Mouse (Mus musculus): Measurements from ENCODE around the gene Taok3.
A peak's percentile ranks its signal among the peaks of the same experiment; 100 is the strongest.

Taok3 gene

DNA sequence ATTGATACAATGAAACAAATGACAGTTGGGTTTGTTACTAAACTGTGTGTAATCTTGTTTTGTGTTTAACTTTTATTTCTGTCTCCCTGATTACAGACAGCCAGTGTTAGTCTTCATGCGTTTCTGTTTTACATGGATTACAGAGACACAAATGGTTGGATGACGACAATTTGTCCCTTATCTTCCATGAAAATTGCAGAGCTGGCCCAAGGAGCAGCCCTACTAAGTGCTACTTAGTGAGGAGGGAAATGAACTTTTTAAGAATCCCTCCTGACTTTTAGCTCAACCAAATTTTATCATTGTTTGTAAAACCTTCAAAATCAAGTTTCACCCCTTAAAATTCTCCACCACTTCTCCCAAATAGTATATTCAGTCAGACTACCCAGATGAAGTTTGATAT lies 1.7 kb upstream of the Taok3 start:
- DNase-seq: no peak

- peak; percentile 86 for DNase-seq
Observed at GRCm38 (mm10) chr5:117118850-117119249, 1.1 kb upstream of the Taok3 start.

GRCm38 (mm10) chr5:117120489-117121466 lies 849 bp downstream of the Taok3 start:
- DNase-seq: peak; percentile 36

- DNase-seq: peak; percentile 39
Observed at GRCm38 (mm10) chr5:117121657-117122056, 1.7 kb downstream of the Taok3 start.

GRCm38 (mm10) chr5:117123102-117123501 lies 3.2 kb downstream of the Taok3 start:
- DNase-seq: no peak

DNA sequence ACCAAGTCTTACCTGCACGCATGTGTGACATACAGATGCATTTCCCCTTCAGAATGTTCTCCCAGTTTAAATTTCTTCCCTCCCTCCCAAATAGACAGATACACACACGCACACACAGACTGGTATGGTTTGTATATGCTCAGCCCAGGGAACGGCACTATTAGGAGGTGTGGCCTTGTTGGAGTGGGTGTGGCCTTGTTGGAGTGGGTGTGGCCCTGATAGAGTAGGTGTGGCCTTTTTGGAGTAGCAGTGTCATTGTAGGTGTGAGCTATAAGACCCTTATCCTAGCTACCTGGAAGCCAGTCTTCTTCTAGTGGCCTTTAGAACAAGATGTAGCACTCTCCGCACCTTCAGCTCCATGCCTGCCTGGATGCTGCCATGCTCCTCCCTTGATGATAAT lies 3.9 kb downstream of the Taok3 start:
- no peak for DNase-seq

DNA sequence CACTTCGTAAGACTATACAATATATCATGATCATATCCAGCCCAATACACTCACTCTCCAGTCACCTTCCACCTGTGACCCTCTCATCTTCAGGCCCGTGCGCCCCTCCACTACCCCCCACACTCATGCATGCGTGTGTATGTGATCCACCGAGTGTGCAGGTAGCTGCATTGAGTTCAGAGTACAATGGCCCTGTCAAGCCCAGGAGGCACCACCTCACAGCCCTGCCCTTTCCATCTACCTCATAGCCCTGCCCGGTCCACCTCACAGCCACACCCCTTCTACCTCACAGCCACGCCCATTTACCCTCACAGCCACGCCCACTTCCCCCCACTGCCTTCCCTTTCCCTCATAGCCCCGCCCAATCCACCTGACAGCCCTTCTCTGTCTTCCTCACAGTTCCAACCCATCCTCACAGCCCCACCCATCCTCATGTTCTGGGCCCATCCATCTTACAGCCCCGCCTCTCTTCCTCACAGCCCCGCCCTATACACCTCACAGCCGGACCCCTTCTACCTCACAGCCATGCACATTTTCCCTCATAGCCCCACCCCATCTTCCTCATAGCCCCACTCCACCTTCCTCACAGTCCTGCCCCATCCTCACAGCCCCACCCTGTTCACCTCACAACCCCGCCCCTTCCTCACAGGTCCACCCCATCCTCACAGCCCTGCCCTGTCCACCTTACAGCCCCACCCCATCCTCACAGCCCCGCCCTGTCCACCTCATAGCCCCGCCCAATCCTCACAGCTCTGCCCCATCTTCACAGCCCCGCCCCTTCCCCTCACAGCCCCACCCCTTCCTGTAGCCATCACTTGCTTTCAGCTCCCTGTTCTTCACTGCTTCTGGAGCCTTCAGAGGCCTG lies 5.8 kb downstream of the Taok3 start:
- no peak for DNase-seq

GRCm38 (mm10) chr5:117127051-117127450 lies 7.1 kb downstream of the Taok3 start:
- no peak for DNase-seq

DNA sequence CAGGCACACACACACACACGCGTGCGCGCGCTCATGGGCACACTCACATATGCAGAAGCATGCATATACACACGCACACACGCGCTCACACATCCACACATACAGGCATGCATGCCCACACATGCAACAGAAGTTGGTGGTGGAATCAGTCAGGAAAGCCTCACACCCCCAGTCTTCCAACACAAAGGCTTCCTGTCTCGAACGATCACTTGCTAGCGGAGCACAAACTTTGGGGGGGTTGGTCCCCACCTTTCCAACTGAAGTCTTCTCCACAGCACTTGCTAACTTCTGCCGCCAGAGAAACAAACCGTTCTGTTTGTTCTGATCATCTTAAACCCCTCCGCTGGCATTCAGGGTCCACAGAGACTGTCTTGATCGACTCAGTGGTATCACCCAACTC lies 10.8 kb downstream of the Taok3 start:
- DNase-seq: no peak

GRCm38 (mm10) chr5:117133446-117134065 lies 13.6 kb downstream of the Taok3 start:
- DNase-seq: no peak

GRCm38 (mm10) chr5:117134066-117134888 lies 14.3 kb downstream of the Taok3 start:
- DNase-seq: no peak

GRCm38 (mm10) chr5:117134889-117135456 lies 15.0 kb downstream of the Taok3 start:
- DNase-seq: no peak

- DNase-seq: peak; percentile 40
Observed at GRCm38 (mm10) chr5:117135869-117136268, 15.9 kb downstream of the Taok3 start.

DNA sequence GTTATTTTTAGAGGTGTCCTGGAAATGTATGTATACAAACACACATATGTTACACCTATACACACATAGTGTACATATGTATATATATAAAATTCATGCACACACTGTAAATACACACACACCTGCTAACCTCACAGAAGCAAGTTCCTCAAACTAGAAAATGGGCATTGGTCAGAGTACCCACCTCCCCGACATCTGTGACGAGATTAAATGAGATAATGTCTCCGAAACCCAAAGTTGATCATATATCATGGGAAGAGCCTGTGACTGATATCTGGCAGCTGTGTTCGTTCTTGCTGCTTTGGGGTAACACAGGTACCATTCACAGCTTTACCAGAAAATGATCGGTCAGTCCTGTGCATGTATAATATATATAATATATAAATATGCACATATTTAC lies 16.6 kb downstream of the Taok3 start:
- DNase-seq: no peak

DNA sequence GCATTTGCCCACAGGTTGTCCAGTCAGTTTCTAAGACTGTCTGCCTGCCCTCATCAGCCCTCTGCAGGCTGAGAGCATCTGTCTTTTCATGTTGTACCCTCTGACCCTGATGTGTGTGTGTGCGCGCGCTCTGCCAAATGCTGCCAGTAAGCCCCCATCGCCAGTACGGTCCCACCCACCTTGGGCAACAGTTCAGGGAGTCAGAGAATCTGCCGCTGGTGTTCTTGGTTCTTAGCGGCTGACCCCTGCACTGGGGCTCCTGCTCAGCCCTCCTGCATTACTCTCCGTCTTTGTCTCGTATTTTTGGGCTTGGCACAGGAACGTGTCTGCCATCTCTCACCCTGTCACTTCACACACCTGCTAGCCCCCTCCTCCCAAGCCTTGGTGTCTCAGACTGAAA lies 17.1 kb downstream of the Taok3 start:
- no peak for DNase-seq

DNA sequence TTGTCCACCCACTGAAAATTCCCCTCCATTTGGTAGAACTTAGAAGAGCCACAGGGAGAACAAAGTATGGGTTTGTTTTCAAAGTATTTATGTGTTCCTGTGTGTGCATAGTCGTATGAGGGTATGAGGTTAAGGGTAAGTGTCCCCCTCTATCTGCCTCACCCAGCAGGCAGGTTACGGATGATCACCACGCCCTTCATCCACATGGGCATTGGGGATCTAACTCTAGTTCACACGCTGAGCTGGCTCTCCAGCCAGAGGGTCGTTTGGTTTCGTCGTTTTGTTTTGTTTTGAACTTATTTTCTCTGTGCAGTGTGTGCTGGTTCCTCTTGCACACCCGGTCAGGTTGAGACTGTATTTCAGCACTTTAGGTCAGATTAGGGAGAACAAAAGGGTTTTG lies 17.7 kb downstream of the Taok3 start:
- no peak for DNase-seq

DNA sequence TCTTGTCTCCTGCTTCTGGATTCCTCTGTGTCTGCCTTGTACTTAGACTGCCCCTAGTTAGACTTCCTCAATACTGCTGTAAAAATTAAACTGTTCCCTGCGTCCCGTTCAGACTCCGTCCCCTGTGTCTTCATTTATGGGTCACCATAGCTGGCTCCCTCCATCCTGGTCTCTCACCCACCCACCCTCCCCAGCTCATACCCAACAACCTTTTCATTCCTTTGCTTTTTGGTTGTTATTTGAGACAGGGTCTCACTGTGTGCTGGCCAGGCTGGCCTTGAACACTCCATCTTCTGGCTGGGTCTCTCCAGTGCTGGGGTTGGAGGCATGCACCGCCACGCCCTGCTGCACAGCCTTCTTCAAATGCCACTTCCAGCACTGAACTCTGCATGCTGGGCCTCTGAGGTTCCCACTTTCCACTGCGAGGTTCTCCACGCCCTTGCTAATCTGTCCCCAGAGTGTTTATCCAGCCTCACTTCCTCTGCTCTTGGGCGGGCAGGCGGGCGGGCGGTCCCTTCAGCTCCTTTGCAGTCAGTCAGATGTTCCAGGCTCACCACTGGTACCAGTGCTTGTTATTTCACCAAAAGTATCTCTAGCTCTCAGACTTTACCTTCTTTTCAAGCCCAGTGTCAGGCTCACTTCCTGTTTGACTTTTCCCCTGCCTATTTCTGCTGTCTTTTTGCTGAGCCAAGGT lies 18.5 kb downstream of the Taok3 start:
- DNase-seq: no peak

DNA sequence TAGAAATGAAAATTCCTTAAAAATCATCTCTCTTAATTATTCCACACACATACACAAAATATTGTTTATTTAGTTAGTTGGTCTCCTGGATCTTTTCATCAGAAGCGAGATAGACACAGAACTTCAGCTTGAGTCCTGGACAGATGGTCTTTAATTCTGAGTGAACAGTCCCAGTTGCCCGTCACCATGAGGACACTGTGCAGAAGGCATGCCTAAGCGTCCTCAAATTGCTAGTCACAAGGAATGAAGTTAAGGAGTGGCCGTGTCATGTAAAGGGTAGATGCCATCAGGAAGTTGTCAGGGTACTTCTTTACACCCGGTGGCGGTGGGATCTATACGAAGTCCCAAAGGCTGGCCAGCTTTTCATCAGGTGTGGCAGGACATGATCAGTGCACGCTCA lies 19.9 kb downstream of the Taok3 start:
- no peak for DNase-seq

GRCm38 (mm10) chr5:117140374-117140773 lies 20.4 kb downstream of the Taok3 start:
- no peak for DNase-seq

DNA sequence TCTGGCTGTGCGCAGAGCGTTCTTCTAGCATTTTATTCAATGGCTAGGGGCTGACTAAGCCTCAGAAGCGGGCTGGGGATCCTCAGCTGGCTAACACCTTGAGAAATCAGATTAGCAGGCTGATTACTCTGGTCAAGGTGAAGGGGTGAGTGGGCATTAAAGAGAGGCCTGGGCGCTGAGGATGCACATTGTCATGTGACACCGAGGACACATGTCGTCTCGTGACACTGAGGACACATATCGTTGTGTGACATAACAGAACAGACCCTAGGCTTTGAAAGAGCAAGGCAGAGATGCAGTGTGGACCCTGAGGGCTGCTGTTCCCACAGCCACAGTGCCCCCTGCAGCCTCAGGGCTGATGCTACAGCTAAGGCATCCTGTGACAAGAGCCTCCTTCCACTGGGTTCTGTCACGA lies 23.8 kb downstream of the Taok3 start:
- DNase-seq: no peak

DNA sequence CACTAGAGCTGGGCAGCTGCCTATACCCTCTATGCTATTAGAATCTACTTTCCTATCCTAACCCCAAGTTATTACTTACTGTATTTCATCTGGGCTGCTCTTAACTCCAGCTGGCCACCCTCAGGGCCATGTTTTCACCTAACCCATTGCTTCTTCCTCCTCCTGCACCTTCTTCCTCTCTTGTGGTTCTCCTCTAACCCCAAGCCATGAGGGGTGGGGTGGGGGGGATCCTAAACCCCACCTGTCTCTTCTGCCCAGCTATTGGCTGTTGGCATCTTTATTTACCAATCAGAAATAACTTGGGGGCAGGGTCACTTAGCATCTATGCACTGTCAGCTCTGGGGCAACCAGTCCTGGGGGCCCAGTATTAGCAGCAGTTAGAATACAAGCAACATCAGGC lies 26.2 kb downstream of the Taok3 start:
- no peak for DNase-seq

All from kidney, adult 11 months (tissue).